Mouse (Mus musculus): ENCODE measurements around the gene Serpina3g. TPM values are rescaled to one million over a fixed set of nuclear protein-coding genes. Genes with fewer than 3 reads are reported as not detected.
A peak's percentile ranks its signal among the peaks of the same experiment; 100 is the strongest.
"Not testable (repeated sequence)": the region's sequence is repeated elsewhere in the genome, so short reads cannot be mapped to it uniquely, and the experiment has no call there.

The Serpina3g gene
- polyA plus RNA-seq, 1 experiment from 2014 or later = 0.33 TPM

- H3K9me3 ChIP-seq (ENCODE audit: control insufficient read depth, low read length) = no peaks in the 10 kb centered on the region
- H3K27ac ChIP-seq (ENCODE audit: low read depth, low read length) = no peak overlapping the region
- ATAC-seq (ENCODE audit: insufficient read depth, low FRiP score, low TSS enrichment) (no peak), DNase-seq (ENCODE audit: low spot score) (no peak)
- no peak overlapping the region for H3K4me3 ChIP-seq (ENCODE audit: low read depth, low read length)
- no peak overlapping the region for H3K4me2 ChIP-seq (ENCODE audit: low read depth)
- WGBS = 77% methylated on average over 1 of the region's 1 CpGs
- H3K4me1 ChIP-seq (ENCODE audit: control insufficient read depth, insufficient read depth, low read length) = no peaks in the 10 kb centered on the region
- H3K36me3 ChIP-seq (ENCODE audit: control insufficient read depth, insufficient read depth, low read length) = no peaks in the 10 kb centered on the region
- H3K27me3 ChIP-seq (ENCODE audit: control insufficient read depth, insufficient read depth, low read length) = no peaks in the 10 kb centered on the region
- H3K9ac ChIP-seq (ENCODE audit: low read length) = no peak overlapping the region
Measured at GRCm38 (mm10) chr12:104223690-104224089, 12.4 kb upstream of the Serpina3g start.

- Histone ChIP-seq H3K9ac (ENCODE audit: low read length) (no peak overlapping the region), H3K4me3 (ENCODE audit: low read depth, low read length) (no peak overlapping the region), H3K4me1 (ENCODE audit: control insufficient read depth, insufficient read depth, low read length) (no peaks in the 10 kb centered on the region), H3K27ac (ENCODE audit: low read depth, low read length) (no peak overlapping the region), H3K4me2 (ENCODE audit: low read depth) (no peak overlapping the region), H3K9me3 (ENCODE audit: control insufficient read depth, low read length) (no peaks in the 10 kb centered on the region), H3K36me3 (ENCODE audit: control insufficient read depth, insufficient read depth, low read length) (no peaks in the 10 kb centered on the region), H3K27me3 (ENCODE audit: control insufficient read depth, insufficient read depth, low read length) (no peaks in the 10 kb centered on the region)
- WGBS = 69% methylated on average over 7 of the region's 7 CpGs
- ATAC-seq (ENCODE audit: insufficient read depth, low FRiP score, low TSS enrichment) (no peak), DNase-seq (ENCODE audit: low spot score) (no peak)
Measured at GRCm38 (mm10) chr12:104224598-104225300, 11.3 kb upstream of the Serpina3g start.

- Histone ChIP-seq H3K9ac (ENCODE audit: low read length) (no peak overlapping the region), H3K4me2 (ENCODE audit: low read depth) (no peak overlapping the region), H3K4me1 (ENCODE audit: control insufficient read depth, insufficient read depth, low read length) (no peaks in the 10 kb centered on the region), H3K27ac (ENCODE audit: low read depth, low read length) (no peak overlapping the region), H3K4me3 (ENCODE audit: low read depth, low read length) (no peak overlapping the region), H3K36me3 (ENCODE audit: control insufficient read depth, insufficient read depth, low read length) (no peaks in the 10 kb centered on the region), H3K27me3 (ENCODE audit: control insufficient read depth, insufficient read depth, low read length) (no peaks in the 10 kb centered on the region), H3K9me3 (ENCODE audit: control insufficient read depth, low read length) (no peaks in the 10 kb centered on the region)
- 83% methylated on average over 2 of the region's 2 CpGs for WGBS
- DNase-seq (ENCODE audit: low spot score) (no peak), ATAC-seq (ENCODE audit: insufficient read depth, low FRiP score, low TSS enrichment) (no peak)
Measured at GRCm38 (mm10) chr12:104230762-104231161, 5.3 kb upstream of the Serpina3g start.

GRCm38 (mm10) chr12:104238048-104238447, 2.0 kb downstream of the Serpina3g start:
- H3K4me1 ChIP-seq (ENCODE audit: control insufficient read depth, insufficient read depth, low read length); H3K9ac ChIP-seq (ENCODE audit: low read length); H3K36me3 ChIP-seq (ENCODE audit: control insufficient read depth, insufficient read depth, low read length); ATAC-seq (ENCODE audit: insufficient read depth, low FRiP score, low TSS enrichment); H3K9me3 ChIP-seq (ENCODE audit: control insufficient read depth, low read length); H3K4me3 ChIP-seq (ENCODE audit: low read depth, low read length); H3K27ac ChIP-seq (ENCODE audit: low read depth, low read length); DNase-seq (ENCODE audit: low spot score); H3K4me2 ChIP-seq (ENCODE audit: low read depth); H3K27me3 ChIP-seq (ENCODE audit: control insufficient read depth, insufficient read depth, low read length): not testable (repeated sequence)
- 91% methylated on average over 1 of the region's 1 CpGs for WGBS

- no peaks in the 10 kb centered on the region for H3K36me3 ChIP-seq (ENCODE audit: control insufficient read depth, insufficient read depth, low read length)
- H3K4me3 ChIP-seq (ENCODE audit: low read depth, low read length) = no peak overlapping the region
- peaks cover 8% of the 10 kb centered on the region; the same call in 1 of the 2 replicates for H3K4me1 ChIP-seq (ENCODE audit: control insufficient read depth, insufficient read depth, low read length)
- no peak overlapping the region for H3K9ac ChIP-seq (ENCODE audit: low read length)
- H3K4me2 ChIP-seq (ENCODE audit: low read depth) = no peak overlapping the region
- DNase-seq (ENCODE audit: low spot score) (no peak), ATAC-seq (ENCODE audit: insufficient read depth, low FRiP score, low TSS enrichment) (no peak)
- no peaks in the 10 kb centered on the region for H3K9me3 ChIP-seq (ENCODE audit: control insufficient read depth, low read length)
- no peaks in the 10 kb centered on the region for H3K27me3 ChIP-seq (ENCODE audit: control insufficient read depth, insufficient read depth, low read length)
- H3K27ac ChIP-seq (ENCODE audit: low read depth, low read length) = no peak overlapping the region
Measured at GRCm38 (mm10) chr12:104243307-104243706, 7.3 kb downstream of the Serpina3g start.

- H3K9ac ChIP-seq (ENCODE audit: low read length) = no peak overlapping the region
Measured at GRCm38 (mm10) chr12:104245092-104245491, 9.0 kb downstream of the Serpina3g start.

GRCm38 (mm10) chr12:104245595-104245994, 9.6 kb downstream of the Serpina3g start:
- no peak overlapping the region for H3K9ac ChIP-seq (ENCODE audit: low read length)
- H3K4me3 ChIP-seq (ENCODE audit: low read depth, low read length) = no peak overlapping the region
- WGBS = 79% methylated on average over 3 of the region's 3 CpGs
- H3K27ac ChIP-seq (ENCODE audit: low read depth, low read length) = no peak overlapping the region
- DNase-seq (ENCODE audit: low spot score) = no peak
- peaks cover 8% of the 10 kb centered on the region; the same call in 1 of the 2 replicates for H3K4me1 ChIP-seq (ENCODE audit: control insufficient read depth, insufficient read depth, low read length)
- H3K9me3 ChIP-seq (ENCODE audit: control insufficient read depth, low read length) = no peaks in the 10 kb centered on the region
- H3K36me3 ChIP-seq (ENCODE audit: control insufficient read depth, insufficient read depth, low read length) = no peaks in the 10 kb centered on the region
- no peaks in the 10 kb centered on the region for H3K27me3 ChIP-seq (ENCODE audit: control insufficient read depth, insufficient read depth, low read length)
- ATAC-seq (ENCODE audit: insufficient read depth, low FRiP score, low TSS enrichment) = no peak
- H3K4me2 ChIP-seq (ENCODE audit: low read depth) = no peak overlapping the region

More at GRCm38 (mm10) chr12:104245092-104245491, 9.0 kb downstream of the Serpina3g start:
- no peak overlapping the region for H3K4me2 ChIP-seq (ENCODE audit: low read depth)
- no peak overlapping the region for H3K4me3 ChIP-seq (ENCODE audit: low read depth, low read length)
- ATAC-seq (ENCODE audit: insufficient read depth, low FRiP score, low TSS enrichment) = no peak
- H3K27me3 ChIP-seq (ENCODE audit: control insufficient read depth, insufficient read depth, low read length) = no peaks in the 10 kb centered on the region
- no peak overlapping the region for H3K27ac ChIP-seq (ENCODE audit: low read depth, low read length)
- H3K36me3 ChIP-seq (ENCODE audit: control insufficient read depth, insufficient read depth, low read length) = no peaks in the 10 kb centered on the region
- peaks cover 8% of the 10 kb centered on the region; the same call in 1 of the 2 replicates for H3K4me1 ChIP-seq (ENCODE audit: control insufficient read depth, insufficient read depth, low read length)
- 71% methylated on average over 1 of the region's 1 CpGs for WGBS
- no peak for DNase-seq (ENCODE audit: low spot score)
- no peaks in the 10 kb centered on the region for H3K9me3 ChIP-seq (ENCODE audit: control insufficient read depth, low read length)

- no peaks in the 10 kb centered on the region for H3K9me3 ChIP-seq (ENCODE audit: control insufficient read depth, low read length)
- no peak overlapping the region for H3K9ac ChIP-seq (ENCODE audit: low read length)
- ATAC-seq (ENCODE audit: insufficient read depth, low FRiP score, low TSS enrichment) = peak; percentile 84
- H3K4me2 ChIP-seq (ENCODE audit: low read depth) = no peak overlapping the region
- no peak overlapping the region for H3K4me3 ChIP-seq (ENCODE audit: low read depth, low read length)
- no peak for DNase-seq (ENCODE audit: low spot score)
- no peaks in the 10 kb centered on the region for H3K36me3 ChIP-seq (ENCODE audit: control insufficient read depth, insufficient read depth, low read length)
- H3K27me3 ChIP-seq (ENCODE audit: control insufficient read depth, insufficient read depth, low read length) = no peaks in the 10 kb centered on the region
- peaks cover 8% of the 10 kb centered on the region; the same call in 1 of the 2 replicates for H3K4me1 ChIP-seq (ENCODE audit: control insufficient read depth, insufficient read depth, low read length)
- peak overlapping the region; percentile 14; the same call in 1 of the 2 replicates for H3K27ac ChIP-seq (ENCODE audit: low read depth, low read length)
Measured at GRCm38 (mm10) chr12:104247553-104248002, 11.5 kb downstream of the Serpina3g start.

- Histone ChIP-seq H3K27me3 (ENCODE audit: control insufficient read depth, insufficient read depth, low read length) (no peaks in the 10 kb centered on the region), H3K27ac (ENCODE audit: low read depth, low read length) (no peak overlapping the region; the same call in 1 of the 2 replicates), H3K4me1 (ENCODE audit: control insufficient read depth, insufficient read depth, low read length) (peaks cover 8% of the 10 kb centered on the region; the same call in 1 of the 2 replicates), H3K9me3 (ENCODE audit: control insufficient read depth, low read length) (no peaks in the 10 kb centered on the region), H3K4me3 (ENCODE audit: low read depth, low read length) (no peak overlapping the region), H3K9ac (ENCODE audit: low read length) (no peak overlapping the region), H3K36me3 (ENCODE audit: control insufficient read depth, insufficient read depth, low read length) (no peaks in the 10 kb centered on the region), H3K4me2 (ENCODE audit: low read depth) (no peak overlapping the region)
- 0 out of 2 replicates have a peak, but pooled peaks have one; percentile 8 for ATAC-seq (ENCODE audit: insufficient read depth, low FRiP score, low TSS enrichment)
- no peak for DNase-seq (ENCODE audit: low spot score)
- WGBS = 65% methylated on average over 3 of the region's 3 CpGs
Measured at GRCm38 (mm10) chr12:104248231-104248630, 12.2 kb downstream of the Serpina3g start.

Data from neural tube, embryonic 11.5 days (tissue).